Mouse (Mus musculus) forelimb bud, embryonic 11.5 days (tissue): ENCODE measurements around the gene Bbs2.
"Not testable (repeated sequence)": the region's sequence is repeated elsewhere in the genome, so short reads cannot be mapped to it uniquely, and the experiment has no call there.

Source experiments
- DNase-seq: peaks from one replicate; pipeline ENCODE4 v3.0.0-alpha.2; 2012; ENCODE audit warnings: low read depth, low spot score

The Bbs2 gene

DNA sequence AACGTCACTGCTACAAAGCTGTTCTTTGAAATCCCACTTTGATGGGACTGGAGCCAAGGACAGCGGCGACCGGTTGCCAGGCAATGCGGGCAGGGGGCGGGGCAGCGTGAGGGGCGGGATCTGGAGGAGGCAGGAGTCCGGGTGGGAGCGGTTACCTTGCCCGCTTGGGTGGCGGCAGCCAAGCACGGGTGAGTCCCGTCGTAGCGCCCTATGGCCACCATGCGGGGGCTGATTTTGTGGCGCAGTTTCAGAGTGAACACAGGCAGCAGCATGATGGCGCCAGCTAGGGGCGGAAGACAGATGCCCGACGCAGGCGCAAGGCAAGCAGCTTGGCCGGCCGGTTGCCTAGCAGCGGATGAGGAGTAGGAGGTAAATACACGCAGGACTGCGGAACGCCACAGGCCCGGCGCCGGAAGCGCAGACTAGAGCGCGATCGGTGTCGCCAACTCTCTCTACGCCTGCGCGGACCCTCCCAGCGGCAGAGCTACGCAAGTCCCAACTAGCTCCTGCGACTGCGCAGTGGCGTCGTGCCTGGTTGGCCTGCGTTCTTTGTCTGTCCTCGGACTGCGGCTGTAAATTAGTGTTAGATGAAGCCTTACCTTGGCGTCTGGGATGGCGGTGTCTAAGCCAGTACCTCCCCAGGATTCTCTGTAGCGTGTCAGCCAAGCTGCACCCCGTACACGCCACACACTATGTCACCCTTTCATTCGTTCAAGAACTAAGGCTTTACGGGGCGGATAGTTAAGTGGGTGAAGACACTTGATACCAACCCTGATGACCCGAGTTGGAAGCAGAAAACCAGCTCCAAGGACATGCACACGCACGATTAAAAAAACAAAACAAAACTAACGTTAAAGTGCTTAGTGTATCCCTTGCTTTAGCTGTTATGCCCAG lies at the start of gene Bbs2:
Gene Bbs2, minus strand, starts transcription at position 848 of the 894 bp plus-strand sequence.
- DNase-seq, result peak; percentile 99

GRCm38 (mm10) chr8:94148236-94148635 lies 49.5 kb upstream of the Bbs2 start:
- DNase-seq, result no peak

- DNase-seq, result no peak
Observed at GRCm38 (mm10) chr8:94140266-94140795, 41.6 kb upstream of the Bbs2 start.

- no peak for DNase-seq
Observed at GRCm38 (mm10) chr8:94136933-94137332, 38.2 kb upstream of the Bbs2 start, which contains the start of gene Mt4. Gene Mt4 (plus strand): TSS chr8:94137197.

- DNase-seq, result no peak
Observed at GRCm38 (mm10) chr8:94136192-94136591, 37.5 kb upstream of the Bbs2 start.

DNA sequence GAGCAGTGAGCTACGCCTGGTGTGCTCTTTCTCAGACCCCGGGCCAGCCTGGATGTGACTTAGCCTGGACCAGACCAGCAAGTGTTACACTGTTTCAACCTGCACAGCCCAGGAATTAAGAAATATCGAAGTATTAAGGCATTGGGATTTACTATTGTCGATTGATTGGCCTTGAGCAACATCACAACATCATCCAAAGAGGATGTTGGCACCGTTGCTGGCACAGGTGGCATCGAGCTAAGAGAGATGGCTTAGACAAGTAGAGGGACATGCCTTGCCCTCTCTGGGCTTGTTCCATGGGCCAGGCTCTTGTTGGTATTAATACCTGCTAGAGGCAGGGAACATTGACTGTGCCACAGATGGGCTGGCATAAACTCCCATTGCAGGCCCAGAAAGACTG lies 36.8 kb upstream of the Bbs2 start:
- DNase-seq, result no peak

DNA sequence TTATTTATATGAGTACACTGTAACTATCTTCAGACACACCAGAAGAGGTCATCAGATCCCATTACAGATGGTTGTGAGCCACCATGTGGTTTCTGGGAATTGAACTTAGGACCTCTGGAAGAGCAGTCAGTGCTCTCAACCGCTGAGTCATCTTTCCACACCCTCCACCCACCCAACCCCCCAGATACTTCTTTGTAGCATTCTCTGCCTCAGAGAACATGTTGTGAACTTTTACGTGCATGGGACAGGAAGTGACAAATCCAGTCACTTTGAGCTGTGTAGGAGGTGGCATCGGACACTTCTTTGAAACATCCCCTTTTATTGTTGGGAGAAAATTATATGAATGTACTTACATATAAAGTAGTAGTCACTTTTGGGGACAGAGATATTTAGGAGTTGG lies 35.9 kb upstream of the Bbs2 start:
- not testable (repeated sequence) for DNase-seq

GRCm38 (mm10) chr8:94132096-94132495 lies 33.4 kb upstream of the Bbs2 start:
- no peak for DNase-seq

DNA sequence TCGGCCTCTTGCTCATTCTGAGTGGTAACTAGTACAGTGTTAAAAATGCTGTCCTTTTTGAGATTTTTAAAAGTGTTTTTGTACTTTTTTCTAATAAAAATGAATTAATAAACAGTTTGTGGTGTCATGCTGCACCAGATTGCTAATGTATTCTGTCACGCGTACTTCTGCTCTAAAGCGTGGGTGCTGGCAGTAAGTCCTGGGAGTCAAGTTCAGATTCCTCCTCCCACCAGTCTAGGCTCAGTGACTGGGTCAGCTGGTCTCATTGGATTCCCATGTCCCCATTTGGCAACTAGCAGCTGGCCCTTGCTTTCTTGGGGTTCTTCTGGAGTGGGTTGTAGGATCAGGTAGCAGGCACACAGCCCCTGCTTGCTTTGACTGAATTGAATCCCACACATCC lies 31.4 kb upstream of the Bbs2 start:
- no peak for DNase-seq

DNA sequence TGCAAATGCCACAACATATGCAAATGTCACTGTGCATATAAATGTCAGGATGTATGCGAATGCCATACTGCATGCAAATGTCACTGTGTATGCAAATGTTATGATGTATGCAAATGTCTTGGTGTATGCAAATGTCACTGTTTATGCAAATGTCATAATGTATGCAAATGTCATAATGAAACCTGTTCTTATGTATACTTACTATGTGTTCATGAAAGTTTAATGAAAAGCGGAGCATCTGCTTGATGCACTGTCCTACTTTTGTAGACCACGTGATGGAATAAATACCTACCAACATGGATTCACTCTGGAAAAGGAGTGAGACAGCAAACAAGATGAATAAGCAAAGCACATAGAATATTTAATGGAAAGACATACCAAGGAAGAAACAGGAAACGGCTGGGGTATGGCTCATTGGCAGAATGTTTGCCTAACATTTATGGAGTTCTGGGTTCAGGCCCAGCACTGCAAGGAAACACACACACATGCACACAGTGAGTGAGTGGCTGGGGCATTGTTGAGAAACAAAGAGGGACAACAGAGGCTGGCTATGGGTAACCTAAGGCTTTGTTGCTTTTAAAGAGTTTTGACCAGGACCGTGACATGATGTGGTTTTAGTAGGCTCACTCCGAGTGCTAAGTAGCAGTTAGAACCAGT lies 30.5 kb upstream of the Bbs2 start:
- no peak for DNase-seq

DNA sequence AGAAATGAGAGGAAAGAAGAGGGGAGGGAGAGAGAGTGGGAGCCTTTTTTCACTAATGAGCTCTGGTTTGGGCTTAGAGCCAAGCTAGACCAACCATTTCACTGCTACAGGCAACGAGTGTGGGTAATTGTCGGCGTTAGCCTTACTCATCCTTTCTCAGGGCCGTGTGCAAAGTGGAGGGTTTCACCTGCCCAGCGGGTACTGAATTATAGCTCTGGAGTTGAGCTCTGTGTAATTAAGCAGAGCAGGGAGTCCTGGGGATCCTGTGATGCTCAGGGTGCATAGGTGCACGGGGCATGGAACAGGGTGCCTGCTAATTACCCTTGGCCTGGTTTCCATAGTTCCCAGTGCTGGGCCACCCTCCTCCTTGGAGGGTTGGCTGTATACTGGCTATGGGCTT lies 29.0 kb upstream of the Bbs2 start:
- DNase-seq, result no peak

GRCm38 (mm10) chr8:94122711-94123468 lies 24.2 kb upstream of the Bbs2 start:
- DNase-seq, result no peak

DNA sequence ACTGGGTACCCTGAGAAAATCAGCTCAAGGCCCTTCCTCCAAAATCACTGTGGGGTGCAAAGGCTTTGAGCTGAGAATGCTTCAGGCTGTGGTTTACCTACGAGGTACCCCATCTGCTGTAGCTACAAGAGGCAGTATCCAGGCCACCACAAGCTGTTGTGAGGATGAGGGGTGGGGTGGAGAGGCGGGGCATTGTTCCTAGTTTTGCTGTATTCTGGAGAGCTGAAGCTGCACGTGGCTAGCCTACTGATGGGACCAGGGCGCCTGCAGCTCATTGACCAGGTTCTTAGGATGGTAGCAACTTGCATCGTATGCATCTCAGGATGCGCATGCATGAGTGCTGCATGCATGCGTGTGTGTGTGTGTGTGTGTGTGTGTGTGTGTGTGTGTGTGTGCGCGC lies 22.9 kb upstream of the Bbs2 start:
- DNase-seq, result no peak

DNA sequence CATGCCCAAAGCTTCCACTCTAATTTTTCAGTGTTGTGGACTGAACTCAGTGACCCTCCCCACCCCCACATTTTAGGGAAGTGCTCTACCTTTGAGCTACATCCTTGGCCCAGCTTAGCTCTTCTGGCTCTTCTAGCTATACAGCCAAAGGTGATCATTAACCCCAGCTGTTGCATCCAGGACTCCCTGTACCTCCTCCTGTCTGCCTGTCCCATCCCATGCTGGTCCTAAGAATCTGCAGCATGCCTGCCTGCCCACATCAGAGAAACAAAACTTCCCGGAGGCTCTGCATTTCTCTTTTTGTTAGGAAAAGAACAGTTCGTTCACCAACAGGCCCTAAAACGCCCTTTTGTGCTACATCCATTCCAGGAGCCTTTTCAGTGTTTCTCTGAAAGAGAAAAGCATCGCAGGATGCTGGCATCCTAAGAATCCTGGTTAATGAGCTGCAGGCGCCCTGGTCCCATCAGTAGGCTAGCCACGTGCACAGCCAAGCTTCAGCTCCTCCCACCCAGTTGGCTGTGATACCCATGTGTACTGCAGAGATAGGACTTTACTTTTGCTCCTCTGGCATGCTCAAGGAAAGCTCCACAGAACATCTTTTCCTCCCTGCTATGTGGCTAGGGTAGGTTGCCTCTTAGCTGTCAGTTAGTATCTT lies 20.2 kb upstream of the Bbs2 start:
- peak; percentile 19 for DNase-seq

DNA sequence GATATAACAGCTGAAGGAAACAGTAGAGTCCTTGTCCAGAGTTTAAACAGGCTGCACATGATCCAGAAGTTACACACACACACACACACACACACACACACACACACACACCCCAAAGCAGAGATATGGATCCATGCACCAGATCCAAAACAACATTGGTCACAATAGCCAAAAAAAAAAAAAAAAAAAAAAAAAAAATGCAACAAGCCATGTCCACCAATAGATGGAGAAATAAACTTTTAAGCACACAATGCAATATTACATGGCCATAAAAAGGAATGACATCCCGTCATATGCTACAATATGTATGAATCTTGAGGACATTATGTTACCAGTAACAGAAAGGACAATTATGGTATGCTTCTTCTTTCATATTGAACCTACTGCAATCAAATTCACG lies 15.2 kb upstream of the Bbs2 start:
- DNase-seq, result no peak

- no peak for DNase-seq
Observed at GRCm38 (mm10) chr8:94113435-94113834, 14.7 kb upstream of the Bbs2 start.

DNA sequence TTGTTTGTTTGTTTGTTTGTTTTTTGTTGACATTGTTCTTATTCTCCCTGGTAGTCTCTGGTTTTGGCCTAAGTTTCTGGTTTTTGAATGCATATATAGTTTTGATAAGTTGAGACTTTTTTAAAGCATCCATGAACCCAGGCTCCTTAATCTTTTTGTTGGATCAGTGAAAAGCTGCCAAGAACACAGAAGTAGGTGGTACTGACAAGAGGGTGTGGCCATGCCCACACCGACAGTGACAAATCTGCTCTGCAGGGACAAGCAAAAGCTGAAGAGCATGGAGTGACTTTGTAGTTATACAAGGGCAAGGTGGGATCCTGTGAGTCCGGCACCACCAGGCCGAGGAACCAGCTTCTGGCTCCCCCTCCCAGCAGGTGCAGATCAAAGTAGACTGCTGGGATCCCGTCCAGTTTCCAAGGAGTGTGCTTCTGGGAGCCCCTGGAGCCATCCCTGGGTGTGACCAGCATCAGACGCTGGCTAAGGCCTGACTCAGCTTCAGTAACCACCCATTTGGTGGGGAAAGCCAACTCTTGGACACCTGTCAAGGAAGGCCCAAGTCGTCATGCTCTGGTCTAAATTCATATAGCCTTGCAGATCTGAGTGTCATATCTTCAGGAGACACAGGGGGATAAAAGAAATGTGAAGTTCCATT lies 11.9 kb upstream of the Bbs2 start:
- DNase-seq, result no peak

DNA sequence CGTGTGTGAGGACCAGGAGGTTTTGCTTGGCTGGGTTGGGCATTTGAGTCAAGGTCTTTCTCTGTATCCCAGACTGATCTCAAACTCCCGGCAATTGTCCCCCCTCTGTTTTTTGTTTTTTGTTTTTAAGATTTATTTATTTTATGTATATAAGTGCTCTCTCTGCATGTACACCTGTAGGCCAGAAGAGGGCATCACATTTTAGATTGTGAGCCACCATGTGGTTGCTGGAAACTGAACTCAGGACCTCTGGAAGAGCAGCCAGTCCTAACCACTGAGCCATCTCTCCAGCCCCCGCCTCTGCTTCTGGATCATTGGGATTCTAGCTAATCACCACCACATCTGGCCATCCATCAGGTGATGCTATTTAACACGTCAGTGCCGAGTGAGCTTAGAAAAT lies 11.1 kb upstream of the Bbs2 start:
- no peak for DNase-seq

- DNase-seq, result no peak
Observed at GRCm38 (mm10) chr8:94109396-94109795, 10.7 kb upstream of the Bbs2 start.

DNA sequence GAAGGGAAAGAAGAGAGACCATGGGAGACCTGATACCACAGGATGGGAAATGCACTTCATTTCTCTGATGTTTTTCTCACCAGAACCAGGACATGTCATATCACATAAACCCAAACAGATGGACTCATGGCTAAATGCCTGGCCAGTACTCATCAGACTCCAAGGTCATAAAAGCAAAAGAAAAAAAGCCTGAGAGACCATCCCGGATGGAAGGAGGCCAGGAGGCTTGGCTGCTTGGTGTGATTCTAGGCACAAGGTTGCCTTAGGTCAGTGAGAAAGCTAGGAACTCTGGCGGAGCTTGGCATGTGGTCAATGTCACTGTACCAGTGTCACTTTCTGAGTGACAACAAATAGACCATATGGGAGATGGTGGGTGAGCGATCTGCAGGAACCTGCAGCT lies 9.1 kb upstream of the Bbs2 start:
- DNase-seq, result no peak

GRCm38 (mm10) chr8:94104146-94104545 lies 5.4 kb upstream of the Bbs2 start:
- DNase-seq, result no peak
